In genomic region chr1:182048101-182048500, GRCm38 (mm10) we compare ENCODE assay signal across 28 mouse cellular contexts.
"Had no signal": no experiment of that assay in that cellular context is flagged by ENCODE, and none has a peak within 500 bp of the region (broad histone marks: within the 10 kb centered on the region; RNA-seq: fewer than 3 reads in every experiment).

No protein-coding gene starts in this region.

- H3K27ac ChIP-seq: left cerebral cortex, adult 2 months; limb, embryonic 10.5 days; limb, embryonic 12.5 days; limb, embryonic 13.5 days; limb, embryonic 15.5 days; liver, embryonic 12.5 days; liver, embryonic 13.5 days; liver, embryonic 14.5 days; liver, embryonic 15.5 days; lung, embryonic 15.5 days; macrophage; midbrain, embryonic 10.5 days; midbrain, embryonic 12.5 days; midbrain, embryonic 13.5 days; midbrain, embryonic 15.5 days; neural tube, embryonic 12.5 days had no signal

- H3K36me3 ChIP-seq: limb, embryonic 10.5 days; limb, embryonic 12.5 days; limb, embryonic 13.5 days; limb, embryonic 15.5 days; liver, embryonic 12.5 days; liver, embryonic 13.5 days; liver, embryonic 15.5 days; lung, embryonic 15.5 days; midbrain, embryonic 10.5 days; midbrain, embryonic 12.5 days; midbrain, embryonic 13.5 days; midbrain, embryonic 15.5 days; neural tube, embryonic 12.5 days had no signal

- H3K9me3 ChIP-seq: limb, embryonic 10.5 days; limb, embryonic 12.5 days; limb, embryonic 13.5 days; limb, embryonic 15.5 days; liver, embryonic 12.5 days; liver, embryonic 13.5 days; liver, embryonic 15.5 days; lung, embryonic 15.5 days; megakaryocyte, embryonic 14.5 days; midbrain, embryonic 10.5 days; midbrain, embryonic 12.5 days; midbrain, embryonic 13.5 days; midbrain, embryonic 15.5 days; neural tube, embryonic 12.5 days had no signal

- ATAC-seq: liver, embryonic 12.5 days; liver, postnatal 0 days; midbrain, embryonic 13.5 days; midbrain, embryonic 15.5 days; midbrain, embryonic 16.5 days had no signal

- H3K4me3 ChIP-seq: left cerebral cortex, adult 2 months; limb, embryonic 10.5 days; limb, embryonic 12.5 days; limb, embryonic 13.5 days; limb, embryonic 15.5 days; liver, embryonic 12.5 days; liver, embryonic 13.5 days; liver, embryonic 15.5 days; lung, embryonic 15.5 days; megakaryocyte, embryonic 14.5 days; midbrain, embryonic 10.5 days; midbrain, embryonic 12.5 days; midbrain, embryonic 13.5 days; midbrain, embryonic 15.5 days; myocyte; neural tube, embryonic 12.5 days had no signal

- H3K4me2 ChIP-seq: limb, embryonic 12.5 days; limb, embryonic 13.5 days; limb, embryonic 15.5 days; liver, embryonic 11.5 days; liver, embryonic 12.5 days; liver, embryonic 13.5 days; liver, embryonic 15.5 days; lung, embryonic 14.5 days; lung, embryonic 15.5 days; midbrain, embryonic 11.5 days; midbrain, embryonic 12.5 days; midbrain, embryonic 13.5 days; midbrain, embryonic 15.5 days; neural tube, embryonic 12.5 days had no signal

- H3K4me1 ChIP-seq: liver, embryonic 12.5 days; liver, embryonic 13.5 days; liver, embryonic 15.5 days had no signal

- H3K27me3 ChIP-seq: limb, embryonic 12.5 days; limb, embryonic 13.5 days; limb, embryonic 15.5 days; liver, embryonic 12.5 days; liver, embryonic 13.5 days; liver, embryonic 15.5 days; lung, embryonic 15.5 days; midbrain, embryonic 12.5 days; midbrain, embryonic 13.5 days; midbrain, embryonic 15.5 days; neural tube, embryonic 12.5 days had no signal

- DNase-seq: layer of hippocampus, postnatal 36 days; left cerebral cortex, postnatal 4 days; liver; liver, embryonic 13.5 days; liver, postnatal 0 days; lung, embryonic 14.5 days; lung, postnatal 14 days; midbrain, embryonic 14.5 days had no signal

- H3K9ac ChIP-seq: limb, embryonic 12.5 days; limb, embryonic 13.5 days; limb, embryonic 15.5 days; liver, embryonic 12.5 days; liver, embryonic 13.5 days; liver, embryonic 14.5 days; liver, embryonic 15.5 days; liver, postnatal 0 days; lung, embryonic 14.5 days; lung, embryonic 15.5 days; midbrain, embryonic 12.5 days; midbrain, embryonic 13.5 days; midbrain, embryonic 15.5 days; neural tube, embryonic 12.5 days had no signal
